Mouse (Mus musculus) ovary, postnatal 14 days (tissue): ENCODE results near the gene Yrdc.

Experiments used
- DNase-seq: peaks from one replicate; pipeline ENCODE4 v3.0.0; 2022; ENCODE audit warnings: low spot score

Gene Yrdc

DNA sequence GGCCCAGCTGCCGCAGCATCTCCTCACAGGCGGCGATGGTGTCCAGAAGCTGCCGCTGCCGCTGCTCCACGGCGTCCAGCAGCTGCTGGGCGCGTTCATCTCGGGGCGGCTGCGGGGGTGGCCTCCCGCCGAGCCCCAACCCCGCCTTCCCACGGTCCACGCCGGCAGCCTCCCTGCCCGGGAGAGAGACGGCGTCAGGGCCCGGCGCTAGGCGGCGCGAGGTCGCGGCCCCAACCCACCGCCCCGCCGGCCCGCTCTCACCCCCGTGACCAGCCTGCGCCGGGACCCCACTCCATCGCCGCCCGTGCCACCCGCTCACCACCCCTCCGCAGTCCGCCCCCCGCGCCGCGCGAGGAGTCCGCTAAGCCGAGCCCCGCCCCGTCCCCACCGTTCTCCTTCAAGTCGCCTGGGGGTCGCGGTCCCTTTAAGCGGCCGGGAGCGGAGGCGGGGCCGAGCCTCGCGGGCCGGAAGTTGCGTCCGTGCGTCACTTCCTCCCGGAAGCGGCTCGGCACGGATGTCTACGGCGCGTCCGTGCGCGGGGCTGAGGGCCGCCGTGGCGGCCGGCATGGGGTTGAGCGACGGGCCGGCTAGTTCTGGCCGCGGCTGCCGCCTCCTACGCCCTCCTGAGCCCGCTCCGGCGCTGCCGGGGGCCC, at the start of gene Yrdc:
Gene Yrdc, plus strand, starts transcription at position 419 of the 653 bp plus-strand sequence.
- DNase-seq = peak; percentile 91

DNA sequence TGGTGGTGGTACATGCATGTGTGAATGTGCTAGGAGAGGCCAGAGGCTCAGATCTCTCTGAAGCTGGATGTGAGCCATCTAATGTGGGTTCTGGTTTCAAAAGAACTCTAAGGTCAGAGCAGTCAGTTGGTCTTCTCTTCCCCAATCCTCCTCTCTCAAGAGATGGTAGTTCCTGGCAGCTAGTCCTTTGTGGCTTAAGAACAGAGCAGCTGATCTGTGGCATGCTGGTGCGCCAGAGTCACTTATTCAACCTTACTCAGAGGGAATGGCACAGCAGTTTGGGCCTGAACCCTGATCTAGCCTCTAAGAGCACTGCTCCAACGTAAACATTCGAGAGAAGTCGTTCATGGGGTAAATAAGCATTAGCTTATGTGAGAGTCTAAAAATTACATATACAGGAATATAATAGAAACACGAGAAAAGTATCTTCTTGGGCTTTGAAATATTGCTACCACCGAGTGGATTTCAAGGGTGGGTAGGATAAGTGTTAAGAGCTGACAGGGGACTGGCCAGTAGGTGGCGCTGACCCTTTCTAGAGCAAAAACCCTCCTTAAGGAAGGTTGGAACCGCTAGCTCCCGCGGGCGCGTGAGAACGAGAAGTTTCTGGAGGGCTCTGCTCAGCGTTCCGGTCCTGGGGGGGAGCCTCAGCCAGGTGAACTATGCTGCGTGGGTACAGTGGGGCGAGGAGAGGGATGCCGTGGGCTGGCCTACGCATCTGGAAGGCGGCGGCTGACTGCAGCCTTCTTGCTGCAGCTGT, 48.7 kb upstream of the Yrdc start, which contains the start of gene Mtf1:
Gene Mtf1, plus strand, starts transcription at position 553 of the 757 bp plus-strand sequence.
- peak; percentile 78 for DNase-seq

DNA sequence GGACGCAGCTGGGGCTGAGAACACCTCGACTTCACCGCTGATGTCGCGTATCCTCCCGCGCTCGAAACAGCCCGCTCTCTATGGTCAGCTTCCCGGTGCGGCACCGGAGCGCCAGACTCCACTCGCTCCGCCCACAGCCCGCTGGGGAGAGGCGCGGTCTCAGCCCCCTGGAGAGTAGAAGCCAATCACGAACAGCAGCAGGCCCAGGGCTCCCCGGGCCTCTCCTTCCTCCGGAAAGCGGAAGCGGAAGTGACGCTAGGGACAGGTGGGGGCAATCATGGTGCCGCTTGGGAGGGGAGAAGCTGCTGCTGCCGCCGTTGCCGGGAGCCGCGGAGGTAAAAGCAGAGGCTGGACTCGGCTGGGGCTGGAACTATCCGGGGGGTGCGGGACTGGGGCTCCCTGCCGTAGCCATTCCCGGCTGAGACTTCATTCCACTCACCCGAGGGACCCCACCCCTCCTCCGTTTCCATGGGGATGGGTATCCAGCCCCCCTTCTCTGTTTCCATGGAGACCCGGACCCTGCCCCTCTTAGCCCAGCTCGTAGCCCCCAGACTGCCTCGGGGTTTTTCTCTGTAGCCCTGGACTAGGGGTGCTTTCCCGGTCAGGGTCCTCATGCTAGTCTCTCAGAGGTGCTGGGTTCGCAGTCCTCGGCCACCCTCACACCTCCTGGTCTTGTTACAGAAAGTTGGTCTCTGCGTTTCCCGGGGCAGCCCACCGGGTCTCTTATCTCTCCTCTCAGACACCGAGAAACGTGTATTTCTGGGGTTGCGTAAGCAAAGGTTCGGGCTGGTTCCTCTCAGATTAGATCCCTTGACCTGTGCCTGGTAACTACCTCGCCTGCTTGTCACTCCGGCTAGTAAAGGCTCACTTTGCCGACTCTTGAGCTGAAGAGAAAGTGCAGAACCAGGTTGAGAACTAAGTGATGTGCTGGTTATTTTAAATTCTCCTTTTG, 47.9 kb upstream of the Yrdc start:
- peak; percentile 95 for DNase-seq

DNA sequence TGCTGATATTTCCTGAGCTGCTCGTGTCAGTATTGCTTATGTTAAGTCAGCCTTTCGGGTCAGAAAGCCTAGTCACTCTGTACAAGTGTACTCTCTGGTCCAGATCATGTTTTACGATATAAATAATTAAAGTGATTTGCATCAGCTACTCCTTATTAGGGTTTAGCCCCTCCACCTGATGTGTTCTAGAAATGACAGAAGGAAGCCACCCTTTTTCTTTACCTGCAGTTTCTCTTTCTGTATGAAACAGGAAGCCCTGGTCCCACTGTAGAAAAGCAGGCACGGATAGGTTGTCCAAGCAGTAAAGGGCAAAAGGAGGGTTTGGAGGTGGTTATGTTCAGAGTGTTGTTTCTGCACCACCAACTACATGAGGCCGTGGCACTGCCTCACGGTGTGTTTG, 47.1 kb upstream of the Yrdc start:
- no peak for DNase-seq

DNA sequence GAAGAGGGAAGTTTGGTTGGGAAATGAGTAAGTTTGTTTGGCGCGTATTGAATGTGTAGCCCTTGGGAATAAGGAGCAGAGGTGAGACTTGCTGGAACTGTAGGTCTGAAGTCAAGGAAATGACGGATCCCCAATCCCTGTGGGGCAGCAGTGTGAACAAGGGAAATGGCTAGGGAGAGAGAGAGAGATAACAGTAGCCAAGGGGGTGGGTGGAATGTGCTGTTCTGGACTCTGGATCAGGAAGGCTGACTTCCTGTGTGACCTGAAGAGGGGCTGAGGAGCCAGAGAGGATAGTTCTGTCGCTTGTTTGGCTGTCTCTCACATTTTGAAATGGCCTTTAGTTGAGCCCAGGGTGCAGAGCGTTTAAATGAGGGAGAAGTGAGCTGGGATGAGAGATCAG, 42.0 kb upstream of the Yrdc start:
- no peak for DNase-seq

DNA sequence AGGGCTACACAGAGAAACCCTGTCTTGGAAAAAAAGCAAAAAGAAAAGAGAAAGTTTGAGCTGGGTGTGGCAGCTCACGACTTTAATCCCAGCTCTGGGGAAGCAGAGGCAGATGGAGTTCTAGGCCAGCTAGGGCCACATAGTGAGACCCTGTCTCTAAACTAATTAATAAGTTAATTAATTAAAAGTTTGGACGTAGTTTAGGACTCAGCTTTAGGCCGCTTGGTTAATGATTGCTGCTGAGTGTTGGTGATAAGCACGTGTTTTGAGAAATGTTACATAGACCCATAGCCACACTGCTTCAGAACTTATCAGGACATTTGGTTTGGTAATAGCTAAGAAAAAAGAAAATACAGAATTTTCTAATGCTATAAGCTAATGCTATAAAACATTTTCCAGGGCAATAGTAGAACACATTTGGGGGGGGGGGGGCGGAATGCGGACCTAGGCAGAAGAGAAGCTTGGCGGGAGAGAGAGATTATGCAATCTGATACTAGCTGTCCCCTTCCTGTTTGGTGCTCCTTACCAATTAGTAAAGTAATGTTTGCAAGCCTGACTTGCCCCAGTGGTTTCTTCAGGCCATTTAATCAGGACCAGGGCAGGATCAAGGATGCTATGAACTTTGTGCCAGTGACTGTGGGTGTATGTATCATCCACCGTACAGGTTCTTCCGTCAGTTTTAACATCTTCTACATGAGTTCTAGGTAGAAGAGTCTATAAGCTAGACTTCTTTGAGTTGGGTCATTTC, 41.2 kb upstream of the Yrdc start:
- no peak for DNase-seq

DNA sequence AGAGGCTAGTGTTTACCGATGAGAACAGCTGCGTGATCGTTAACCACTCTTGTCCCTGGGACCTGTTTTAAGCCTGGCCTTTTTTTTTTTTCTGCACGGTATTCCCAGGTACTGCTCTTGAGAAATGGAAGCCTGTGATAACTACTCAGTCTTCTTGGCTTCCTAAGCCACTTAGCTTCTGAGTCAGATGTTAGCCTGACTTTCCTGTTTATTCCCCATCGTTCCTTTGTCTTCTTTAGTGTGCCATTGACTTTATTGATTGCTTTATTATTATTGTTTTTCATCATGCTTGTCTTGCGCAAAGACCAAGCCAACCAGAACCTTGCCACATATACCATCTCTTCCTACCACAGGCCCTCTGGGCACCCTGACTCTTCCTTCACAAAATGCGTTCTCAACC, 40.4 kb upstream of the Yrdc start:
- no peak for DNase-seq

DNA sequence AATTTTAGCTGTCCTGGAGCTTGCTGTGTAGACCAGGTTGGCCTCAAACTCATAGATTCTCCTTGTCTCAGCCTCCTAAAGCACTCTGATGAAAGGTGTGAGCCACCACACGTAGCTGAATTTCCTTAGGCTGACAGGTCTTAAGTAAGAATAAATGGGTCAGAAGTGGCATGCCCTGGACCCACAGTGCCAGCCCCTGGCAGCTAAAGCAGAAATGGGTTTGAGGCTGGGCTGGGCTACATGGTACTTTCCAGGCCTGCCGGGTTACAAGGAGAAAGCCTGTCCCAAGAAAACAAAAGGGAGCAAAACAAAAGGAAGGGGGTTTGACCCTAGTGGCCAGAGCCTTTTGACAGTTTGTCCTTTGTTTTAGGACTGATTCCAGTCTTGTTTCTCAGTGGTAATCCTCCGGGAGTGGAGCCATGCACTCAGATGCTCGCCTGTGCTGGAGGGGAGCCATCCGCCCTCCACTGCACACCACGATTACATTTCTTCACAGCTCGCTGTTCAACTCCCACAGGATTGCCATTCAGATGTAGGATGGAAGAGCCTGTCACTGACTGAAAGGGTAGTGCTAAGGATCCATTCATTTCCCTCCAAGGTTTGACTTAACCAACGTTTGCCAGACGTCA, 39.0 kb upstream of the Yrdc start:
- DNase-seq = no peak

DNA sequence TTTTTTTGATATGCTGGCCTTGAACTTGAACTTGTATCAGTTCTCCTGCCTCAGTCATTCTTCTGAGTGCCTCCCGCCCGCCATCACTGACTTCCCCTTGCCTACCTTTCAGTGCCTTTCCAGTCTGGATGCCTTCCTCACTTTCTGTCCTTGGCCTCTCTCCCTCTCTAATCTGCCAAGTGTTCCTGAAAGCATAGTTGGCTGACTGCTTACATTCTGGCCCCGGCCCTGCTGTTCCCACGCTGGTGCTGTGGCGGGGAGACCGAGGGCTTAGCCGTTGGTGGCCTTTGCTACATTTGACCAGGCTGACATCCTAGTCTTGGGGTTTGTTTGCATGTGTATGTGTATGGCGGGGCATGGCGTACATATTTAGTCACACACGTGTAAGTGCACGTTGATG, 34.6 kb upstream of the Yrdc start:
- DNase-seq = no peak

DNA sequence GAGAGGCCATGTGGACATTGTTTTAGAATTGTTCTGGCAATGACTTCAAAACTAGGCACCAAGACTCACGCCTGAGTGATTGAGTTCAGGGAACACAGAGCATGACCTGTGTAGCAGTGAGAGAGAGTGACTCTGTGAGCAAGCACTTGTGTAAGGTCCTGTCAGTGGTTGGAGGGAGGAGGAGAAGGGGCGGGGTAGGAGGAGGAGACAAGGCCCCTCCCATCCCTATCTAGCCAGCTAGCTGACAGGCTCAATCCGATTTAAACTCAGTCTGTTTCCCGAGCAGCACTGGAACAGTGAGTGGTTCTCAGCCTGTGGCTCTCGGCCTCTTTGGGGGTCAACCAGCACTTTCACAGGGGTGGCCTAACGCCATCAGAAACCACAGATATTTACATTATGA, 32.7 kb upstream of the Yrdc start:
- DNase-seq = peak; percentile 8

DNA sequence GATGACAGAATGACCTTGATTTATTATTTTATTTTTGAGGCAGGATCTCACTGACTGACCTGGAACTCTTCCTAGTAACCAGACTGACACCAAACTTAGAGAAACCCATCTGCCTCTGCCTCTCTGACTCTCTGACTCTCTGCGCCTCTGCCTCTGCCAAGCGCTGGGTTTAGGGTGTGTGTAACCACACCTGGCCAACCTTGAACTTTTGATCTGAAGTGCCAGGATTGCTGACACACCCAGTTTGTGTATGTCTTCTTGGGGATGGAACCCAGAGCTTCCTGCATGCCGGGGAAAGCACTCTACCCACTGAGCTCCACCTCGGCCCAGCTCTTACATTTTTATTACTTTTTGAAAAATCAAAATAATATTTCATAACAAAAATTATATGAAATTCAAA, 31.6 kb upstream of the Yrdc start:
- DNase-seq = no peak

DNA sequence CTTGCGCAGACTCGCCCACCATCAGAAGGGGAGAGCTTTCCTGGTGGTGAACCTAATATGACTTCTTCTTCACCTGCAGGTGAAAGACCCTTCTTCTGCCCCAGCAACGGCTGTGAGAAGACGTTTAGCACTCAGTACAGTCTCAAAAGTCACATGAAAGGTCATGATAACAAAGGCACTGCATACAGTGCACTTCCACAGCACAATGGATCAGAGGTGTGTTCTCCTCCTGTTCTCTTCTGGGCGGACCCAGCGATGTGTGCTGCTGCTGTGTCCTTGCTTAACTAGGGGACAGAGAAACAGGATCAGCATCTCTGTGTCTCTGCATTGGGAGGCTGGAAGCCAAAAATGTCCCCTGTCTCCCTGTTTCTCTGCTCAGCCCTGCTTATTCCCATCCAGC, 25.5 kb upstream of the Yrdc start:
- no peak for DNase-seq

DNA sequence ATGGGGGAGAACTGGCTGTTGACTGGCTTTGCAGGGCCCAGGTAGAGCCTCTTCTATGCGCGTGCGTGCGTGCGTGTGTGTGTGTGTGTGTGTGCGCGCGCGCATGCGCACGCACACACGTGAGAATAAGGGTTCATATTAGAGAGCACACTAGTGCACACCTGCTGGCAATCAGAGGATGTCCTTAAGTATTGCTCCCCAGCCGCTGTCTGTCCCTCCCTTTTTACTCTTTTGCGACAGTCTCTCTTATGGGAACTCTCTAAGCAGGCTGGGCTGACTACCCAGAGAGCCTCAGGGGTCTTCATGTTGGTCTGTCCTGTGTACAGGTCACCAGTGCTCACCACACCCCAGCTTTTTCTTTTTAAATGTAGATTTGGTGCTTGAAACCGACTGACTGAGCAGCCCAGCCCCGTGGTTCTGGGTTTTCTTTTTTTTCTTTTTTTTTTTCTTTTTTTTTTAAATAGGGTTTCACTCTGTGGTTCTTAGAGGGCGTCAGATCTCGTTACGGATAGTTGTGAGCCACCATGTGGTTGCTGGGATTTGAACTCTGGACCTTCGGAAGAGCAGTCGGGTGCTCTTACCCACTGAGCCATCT, 25.0 kb upstream of the Yrdc start:
- DNase-seq = no peak

DNA sequence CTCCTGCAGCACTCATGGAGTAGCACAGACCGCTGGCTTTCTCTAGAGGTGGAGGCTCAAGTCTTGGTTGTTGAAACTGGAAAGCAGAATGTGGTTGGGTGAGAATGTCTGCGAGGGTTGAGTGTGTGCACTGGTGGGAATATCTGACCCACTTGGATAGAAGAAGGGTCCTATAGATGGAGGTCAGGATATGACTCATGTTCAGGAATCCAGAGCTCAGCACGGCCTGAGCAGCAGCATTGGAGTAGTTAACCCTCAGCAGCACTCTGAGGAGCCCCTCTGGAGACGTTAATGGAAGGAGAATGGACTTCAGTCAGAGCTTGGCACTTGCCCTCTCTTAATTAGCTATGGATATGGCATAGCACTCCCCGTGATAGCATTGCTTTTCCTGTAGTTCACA, 20.8 kb upstream of the Yrdc start:
- DNase-seq = no peak

DNA sequence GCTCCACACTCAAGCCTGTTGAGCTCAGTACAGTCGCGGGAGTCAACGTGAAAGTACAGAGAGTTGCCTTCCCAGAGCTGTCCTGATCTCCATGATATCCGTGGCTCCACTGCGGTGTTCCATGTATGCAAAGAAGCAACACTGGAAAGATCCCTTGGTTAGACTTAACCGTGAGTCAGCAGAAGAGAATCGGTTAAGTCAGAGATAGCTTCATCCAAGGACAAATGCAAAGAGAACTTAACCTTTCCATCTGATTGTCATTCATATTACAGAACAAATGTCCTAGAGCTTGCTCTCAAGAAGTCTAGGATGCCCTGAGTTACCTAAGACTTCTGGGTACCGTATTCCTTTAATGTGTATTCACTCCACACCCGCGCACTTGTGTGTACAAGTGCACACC, 17.7 kb upstream of the Yrdc start:
- DNase-seq = no peak

DNA sequence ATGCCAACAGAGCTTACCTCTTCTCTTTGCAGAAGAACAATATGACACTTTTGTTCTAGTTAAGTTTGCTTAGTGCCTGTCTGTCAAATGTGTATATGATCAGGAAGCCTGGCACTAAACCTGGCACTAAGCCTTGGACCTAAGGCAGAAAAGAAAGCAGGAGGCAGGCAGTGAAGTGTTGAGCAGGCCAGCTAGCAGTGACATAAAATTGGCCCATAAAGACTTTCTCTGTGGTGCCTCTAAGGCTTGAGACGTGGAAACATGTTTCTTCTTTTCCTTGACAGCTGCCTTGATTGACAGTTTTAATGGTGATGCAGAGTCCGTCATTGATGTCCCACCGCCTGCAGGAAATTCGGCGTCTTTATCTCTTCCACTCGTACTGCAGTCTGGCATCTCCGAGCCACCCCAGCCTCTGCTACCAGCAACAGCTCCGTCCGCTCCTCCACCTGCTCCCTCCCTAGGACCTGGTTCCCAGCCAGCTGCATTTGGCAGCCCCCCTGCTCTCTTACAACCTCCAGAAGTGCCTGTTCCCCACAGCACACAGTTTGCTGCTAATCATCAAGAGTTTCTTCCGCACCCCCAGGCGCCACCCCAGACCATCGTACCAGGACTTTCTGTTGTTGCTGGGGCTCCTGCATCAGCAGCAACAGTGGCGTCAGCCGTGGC, 12.3 kb upstream of the Yrdc start:
- DNase-seq = no peak

DNA sequence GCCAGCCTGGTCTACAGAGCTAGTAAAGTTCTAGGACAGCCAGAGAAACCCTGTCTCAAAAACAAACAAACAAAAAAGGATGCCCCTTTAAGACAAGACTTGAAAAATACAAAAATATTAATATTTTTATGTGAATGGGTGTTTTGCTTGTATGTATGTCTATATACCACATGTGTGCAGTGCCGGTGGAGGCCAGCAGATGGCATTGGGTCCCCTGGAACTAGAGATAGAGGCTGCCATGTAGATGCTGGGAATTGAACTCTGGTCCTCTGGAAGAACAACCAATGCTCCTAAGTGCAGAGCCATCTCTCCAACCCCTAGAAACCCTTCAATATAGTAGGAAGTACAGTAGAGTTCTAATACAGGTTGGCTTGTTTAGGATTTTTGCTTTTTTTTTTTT, 9.5 kb upstream of the Yrdc start:
- no peak for DNase-seq

DNA sequence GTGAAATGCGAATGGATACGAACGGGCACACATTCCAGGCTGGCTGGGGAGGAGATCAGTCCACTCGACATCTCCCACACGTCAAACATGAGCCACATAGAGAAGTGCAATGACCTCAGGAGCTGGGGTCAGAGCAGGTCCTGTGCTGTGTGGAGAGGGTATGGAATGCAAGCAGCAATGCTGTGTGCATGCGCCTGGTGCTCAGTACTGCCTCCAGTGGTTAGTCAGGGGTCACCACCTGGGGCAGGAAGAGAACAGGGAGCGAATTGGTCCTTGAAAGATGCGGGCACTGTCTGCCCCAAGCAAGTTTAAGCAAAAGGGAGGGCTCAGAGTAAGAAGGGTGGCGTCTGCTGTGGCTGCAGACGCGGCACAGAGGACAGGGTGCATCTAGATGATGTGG, 7.0 kb upstream of the Yrdc start:
- no peak for DNase-seq

DNA sequence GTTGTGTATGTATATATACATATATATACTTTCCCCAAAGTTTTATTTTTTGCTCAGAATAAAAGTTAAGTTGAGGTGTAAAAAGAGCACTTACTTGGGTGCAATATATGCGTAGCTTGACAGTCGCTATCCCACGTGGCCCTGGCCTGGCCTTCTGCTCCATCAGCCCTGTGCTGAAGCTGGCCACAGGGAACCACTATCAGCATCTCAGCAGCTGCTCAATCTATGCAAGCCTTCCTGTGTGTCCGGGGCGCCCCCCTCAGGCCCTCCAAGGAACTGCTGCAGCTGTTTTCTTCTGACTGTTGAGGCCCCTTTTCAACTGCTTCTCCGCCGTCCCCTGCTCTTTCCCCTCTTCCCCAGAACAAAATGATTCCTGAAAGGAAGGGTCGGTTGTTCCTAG, 2.9 kb upstream of the Yrdc start:
- peak; percentile 62 for DNase-seq

DNA sequence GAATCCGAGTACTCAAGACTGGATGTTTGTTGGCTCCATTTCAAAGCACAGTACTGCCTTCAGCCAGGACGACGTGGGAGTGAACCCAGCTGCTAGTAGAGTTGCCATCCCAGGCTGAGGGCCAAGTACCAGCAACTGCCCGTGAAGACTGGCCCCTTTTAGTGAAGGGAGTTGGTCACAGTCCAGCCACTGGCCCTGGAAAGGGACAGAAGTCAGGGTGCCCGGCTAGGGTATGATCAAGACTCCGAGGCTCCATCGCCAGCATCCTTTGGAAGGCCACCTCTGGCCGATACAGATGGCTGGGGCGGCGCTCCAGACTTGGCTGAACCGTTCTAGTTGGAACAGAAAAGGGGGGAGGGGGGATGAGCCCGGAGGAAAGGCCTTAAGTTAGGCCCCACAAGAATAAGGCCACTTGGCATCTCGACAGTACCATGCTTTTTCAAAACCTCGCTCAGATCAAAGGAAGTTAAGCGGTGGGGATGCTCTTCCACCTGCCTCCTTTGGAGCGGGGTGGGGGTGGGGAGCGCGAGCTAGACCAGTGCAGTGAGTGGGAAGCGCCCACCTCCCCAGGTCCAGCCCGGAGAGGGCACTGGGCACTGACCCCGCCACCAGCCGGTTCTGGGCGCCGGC, 733 bp upstream of the Yrdc start:
- DNase-seq = peak; percentile 48
